Mouse (Mus musculus) common myeloid progenitor, adult 5-6 weeks (primary cell): Measurements from ENCODE around the gene Pitpnm3. TPM values are rescaled to one million over a fixed set of nuclear protein-coding genes. Genes with fewer than 3 reads are reported as not detected.

Experiments
- total RNA-seq: library from RNA; stranded (forward); fragments of 200-1000, 187-1606 nt; gene quantifications from 2 replicates; pipeline ENCODE4 v1.2.3, GENCODE M21; 2017

Pitpnm3 gene
- total RNA-seq, 1 experiment from 2014 or later: not detected

Other genes with a start within 250 kb of the Pitpnm3 start
- 0.44 and 1.2 TPM in 2 replicates for gene Aipl1, start 98.3 kb downstream of the Pitpnm3 start, total RNA-seq
- 14.9 and 16.1 TPM in 2 replicates for gene Pimreg, start 93.7 kb downstream of the Pitpnm3 start, total RNA-seq
- gene Gm43951, start 71.1 kb upstream of the Pitpnm3 start, total RNA-seq: 0.46 TPM in 1 of 2 replicates, not detected in the other
- 21.7 and 39.7 TPM in 2 replicates for gene 4933427D14Rik, start 71.7 kb upstream of the Pitpnm3 start, total RNA-seq
- gene Txndc17, start 71.8 kb upstream of the Pitpnm3 start, total RNA-seq: 41.7 and 43.9 TPM in 2 replicates
- gene Med31, start 79.8 kb upstream of the Pitpnm3 start, total RNA-seq: 10.1 and 17.1 TPM in 2 replicates
- gene Slc13a5, start 131.4 kb upstream of the Pitpnm3 start, total RNA-seq: 0.34 TPM in 1 of 2 replicates, not detected in the other
- 12.7 and 14.6 TPM in 2 replicates for gene Xaf1, start 165.9 kb upstream of the Pitpnm3 start, total RNA-seq
- gene Fbxo39, start 178.7 kb upstream of the Pitpnm3 start, total RNA-seq: not detected in 2 replicates
- gene Tekt1, start 226.7 kb upstream of the Pitpnm3 start, total RNA-seq: 0.18 TPM in 1 of 2 replicates, not detected in the other